Mouse (Mus musculus) ovary, adult 2 months (tissue): ENCODE measurements around the gene Prdm11. TPM values are rescaled to one million over a fixed set of nuclear protein-coding genes. Genes with fewer than 3 reads are reported as not detected.

Experiments used
- polyA plus RNA-seq: library from polyadenylated mRNA; depleted of rRNA; stranded (reverse); fragments of >200 nt; gene quantifications from 2 replicates; pipeline ENCODE4 v1.2.3, GENCODE M21; 2012; rRNA removed

Prdm11 gene
- 17.1 and 21.8 TPM in 2 replicates for polyA plus RNA-seq

GRCm38 (mm10) chr2:93045818-93046508, at the start of gene Prdm11:
Gene Prdm11, minus strand, starts transcription at chr2:93046167.

Other genes starting within 250 kb of the Prdm11 start
- gene Syt13, start 131.1 kb downstream of the Prdm11 start, polyA plus RNA-seq, result 5.2 and 6.6 TPM in 2 replicates
- gene Trp53i11, start 141.4 kb upstream of the Prdm11 start, polyA plus RNA-seq, result 78.6 and 97.7 TPM in 2 replicates